Mouse (Mus musculus) ES-Bruce4 (cell line): Measurements from ENCODE around the gene Rpl36.

Experiments used
- CTCF ChIP-seq: IDR thresholded peaks from one replicate; pipeline ENCODE4 v1.8.1; 2011; ENCODE audit warnings: low read depth, low read length
- EP300 ChIP-seq: IDR thresholded peaks from 2 replicates; pipeline ENCODE4 v1.6.1; 2011; ENCODE audit warnings: low read depth, low read length; ENCODE audit not compliant: insufficient read depth
- POLR2A ChIP-seq: IDR thresholded peaks from one replicate; pipeline ENCODE4 v1.8.1; 2011; ENCODE audit warnings: low read length; ENCODE audit not compliant: insufficient read depth

DNA sequence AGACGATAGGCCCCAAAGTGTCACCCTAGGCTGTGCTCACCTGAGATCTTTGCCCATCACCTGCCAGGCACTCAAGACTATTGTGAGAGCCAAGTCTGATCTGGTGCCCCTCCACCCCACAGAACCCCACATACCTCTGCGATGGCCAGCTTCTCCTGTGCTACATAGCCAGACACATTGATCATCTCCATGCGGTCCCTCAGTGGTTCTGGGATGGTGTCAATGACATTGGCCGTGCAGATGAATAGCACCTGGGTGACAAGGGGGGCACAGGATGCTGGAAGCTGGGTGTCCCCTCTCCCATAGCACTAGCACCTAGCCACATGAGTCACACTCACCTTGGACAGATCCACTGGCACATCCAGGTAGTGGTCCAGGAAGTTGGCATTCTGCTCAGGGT lies 2.6 kb downstream of the Rpl36 start:
- TF ChIP-seq CTCF (no peak), POLR2A (no peak), EP300 (no peak)
